22 mouse cellular contexts compared by ENCODE assay signal in the genomic region with DNA sequence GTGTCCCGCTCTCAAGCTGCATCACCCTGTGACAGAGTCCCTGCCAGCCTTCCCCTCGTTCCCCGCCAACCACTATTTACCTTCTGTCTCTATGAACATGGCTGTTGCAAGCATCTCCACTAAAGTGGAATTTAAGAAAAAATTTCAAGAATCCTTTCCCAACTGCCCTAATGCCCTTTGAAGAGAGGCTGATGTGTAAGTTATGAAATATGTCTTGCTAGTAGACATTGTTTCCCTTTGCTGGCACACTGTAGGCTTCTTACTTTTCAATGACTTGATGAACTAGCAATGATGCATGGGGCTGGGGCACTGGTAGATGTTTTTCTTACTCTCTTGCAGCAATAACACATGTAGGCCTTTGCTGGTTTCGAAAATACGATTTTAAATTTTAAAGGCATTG.
"Had no signal": no experiment of that assay in that cellular context is flagged by ENCODE, and none has a peak within 500 bp of the region (broad histone marks: within the 10 kb centered on the region; RNA-seq: fewer than 3 reads in every experiment).

No protein-coding gene starts in this region.

- ATAC-seq: intestine, embryonic 15.5 days; liver, postnatal 0 days; midbrain, embryonic 16.5 days had no signal

- H3K9me3 ChIP-seq: intestine, embryonic 15.5 days; kidney, embryonic 15.5 days; limb, embryonic 12.5 days; limb, embryonic 15.5 days; lung, embryonic 15.5 days; megakaryocyte, embryonic 14.5 days; neural tube, embryonic 12.5 days; stomach, embryonic 15.5 days had no signal

- H3K27me3 ChIP-seq: intestine, embryonic 15.5 days; kidney, embryonic 15.5 days; limb, embryonic 12.5 days; limb, embryonic 15.5 days; lung, embryonic 15.5 days; megakaryocyte, embryonic 14.5 days; neural tube, embryonic 12.5 days; stomach, embryonic 15.5 days had no signal

- H3K27ac ChIP-seq: intestine, embryonic 15.5 days; kidney, embryonic 15.5 days; limb, embryonic 12.5 days; limb, embryonic 15.5 days; liver, embryonic 14.5 days; lung, embryonic 15.5 days; neural tube, embryonic 12.5 days; stomach, embryonic 15.5 days had no signal

- H3K4me2 ChIP-seq: intestine, embryonic 15.5 days; kidney, embryonic 15.5 days; limb, embryonic 12.5 days; limb, embryonic 15.5 days; liver, embryonic 11.5 days; lung, embryonic 15.5 days; midbrain, embryonic 11.5 days; neural tube, embryonic 12.5 days; stomach, embryonic 15.5 days had no signal

- H3K4me3 ChIP-seq: intestine, embryonic 15.5 days; kidney, embryonic 15.5 days; limb, embryonic 12.5 days; limb, embryonic 15.5 days; lung, embryonic 15.5 days; megakaryocyte, embryonic 14.5 days; neural tube, embryonic 12.5 days; stomach, embryonic 15.5 days had no signal

- H3K9ac ChIP-seq: intestine, embryonic 15.5 days; kidney, embryonic 15.5 days; limb, embryonic 12.5 days; limb, embryonic 15.5 days; liver, embryonic 14.5 days; liver, postnatal 0 days; lung, embryonic 15.5 days; neural tube, embryonic 12.5 days; stomach, embryonic 15.5 days had no signal

- DNase-seq: kidney, adult 11 months; kidney, adult 8-10 months; kidney, postnatal 10 days; kidney, postnatal 36 days; left cerebral cortex, postnatal 4 days; liver, postnatal 0 days; retina, postnatal 1 day; right cerebral cortex, postnatal 25 days; spleen, adult 18-20 months; thymus, postnatal 25 days had no signal

- H3K36me3 ChIP-seq: intestine, embryonic 15.5 days had no signal
